14 mouse cellular contexts compared by ENCODE assay signal in genomic region chr9:57866530-57866929, GRCm38 (mm10). TPM values are rescaled to one million over a fixed set of nuclear protein-coding genes. Genes with fewer than 3 reads are reported as not detected.
DNase-seq lines count a peak whose midpoint lies in the region; ATAC-seq lines count a peak whose summit lies in the region.
"Had no signal": no experiment of that assay in that cellular context is flagged by ENCODE, and none has a peak within 500 bp of the region (broad histone marks: within the 10 kb centered on the region; RNA-seq: fewer than 3 reads in every experiment).

No protein-coding gene starts in this region.

- H3K4me1 ChIP-seq in heart, embryonic 10.5 days: peaks cover 2% of the 10 kb centered on the region; the same call in 1 of the 2 replicates
- H3K4me1 ChIP-seq: limb, embryonic 12.5 days; midbrain, embryonic 10.5 days had no signal

- DNase-seq in frontal cortex, postnatal 14 days (ENCODE audit: low spot score in 2 of 2): no peak
- peak; percentile 38 for DNase-seq in right cerebral cortex, postnatal 25 days
- DNase-seq in right cerebral cortex, postnatal 4 days: no peak
- peak; percentile 28 to 36 for DNase-seq in right cerebral cortex, postnatal 36 days (ENCODE audit: low spot score in 2 of 2)
- no peak for DNase-seq in retina, postnatal 1 day
- no peak for DNase-seq in layer of hippocampus, adult 9-10 months (ENCODE audit: low spot score)
- DNase-seq in heart, embryonic 10.5 days (ENCODE audit: low spot score): no peak
- DNase-seq: cerebellum, adult 11-12 months; heart, postnatal 4 days; kidney, postnatal 36 days had no signal

- no peak overlapping the region for H3K27ac ChIP-seq in heart, embryonic 10.5 days
- H3K27ac ChIP-seq: limb, embryonic 12.5 days; midbrain, embryonic 10.5 days had no signal

- H3K4me3 ChIP-seq in heart, embryonic 10.5 days: no peak overlapping the region
- H3K4me3 ChIP-seq: limb, embryonic 12.5 days; midbrain, embryonic 10.5 days had no signal

- H3K27me3 ChIP-seq in heart, embryonic 10.5 days (ENCODE audit: insufficient read depth, poor library complexity, severe bottlenecking): no peaks in the 10 kb centered on the region; the same call in 1 of the 2 replicates

- peak; percentile 35; the same call in 1 of the 2 replicates for ATAC-seq in frontal cortex, adult (ENCODE audit: low TSS enrichment)

- 81% methylated on average over 7 of the region's 7 CpGs for WGBS in heart, embryonic 10.5 days

- no peaks in the 10 kb centered on the region for H3K36me3 ChIP-seq in heart, embryonic 10.5 days
- H3K36me3 ChIP-seq: G1E; limb, embryonic 12.5 days; midbrain, embryonic 10.5 days had no signal

- H3K9me3 ChIP-seq in heart, embryonic 10.5 days: no peaks in the 10 kb centered on the region
- H3K9me3 ChIP-seq: G1E; limb, embryonic 12.5 days; midbrain, embryonic 10.5 days had no signal

RNA-seq across cellular contexts. Expression of gene Arid3b, which starts 29.9 kb away (rescaled TPM):
- 59.7 and 60.2 TPM in 2 replicates for polyA plus RNA-seq in heart, embryonic 10.5 days (2016; fragmentation: Nextera tagmentation; extraction: Ambion mirVana)

RNA-seq across cellular contexts. Expression of gene Ubl7, which starts 44.2 kb away (rescaled TPM):
- 110 TPM in 2 replicates for polyA plus RNA-seq in heart, embryonic 10.5 days (2016; fragmentation: Nextera tagmentation; extraction: Ambion mirVana)

Comparison
In these comparisons a context has a peak if more than half of its experiments do, and no peak if none do; other contexts are left out.
1. DNase-seq: peak in right cerebral cortex, postnatal 25 days (single experiment) and right cerebral cortex, postnatal 36 days (2 of 2); none in frontal cortex, postnatal 14 days (0 of 2), right cerebral cortex, postnatal 4 days (single experiment), retina, postnatal 1 day (single experiment), layer of hippocampus, adult 9-10 months (single experiment) and heart, embryonic 10.5 days (single experiment).